Mouse (Mus musculus) heart, postnatal 36 days (tissue): ENCODE data around the gene Spx. TPM values are rescaled to one million over a fixed set of nuclear protein-coding genes. Genes with fewer than 3 reads are reported as not detected.

Experiments used
- DNase-seq, 2 experiments: peaks; one replicate each; pipeline ENCODE4 v3.0.0; 2021 to 2022
- intact Hi-C: fragments of 180-260 bp; cut with DNase I; formaldehyde crosslinking; loops from one replicate; pipeline ENCODE4 v1.15.1; 2025
- total RNA-seq, 2 experiments: library from RNA; stranded (reverse); gene quantifications; 2 replicates each; pipeline ENCODE4 v1.2.3; 2021

Spx gene
- total RNA-seq, 2 experiments from 2014 or later, result not detected

- no peak for DNase-seq
- intact Hi-C loops, result no loop called here
These were observed 1.4 kb downstream of the Spx start for GRCm38 (mm10) chr6:142414597-142414996.

DNA sequence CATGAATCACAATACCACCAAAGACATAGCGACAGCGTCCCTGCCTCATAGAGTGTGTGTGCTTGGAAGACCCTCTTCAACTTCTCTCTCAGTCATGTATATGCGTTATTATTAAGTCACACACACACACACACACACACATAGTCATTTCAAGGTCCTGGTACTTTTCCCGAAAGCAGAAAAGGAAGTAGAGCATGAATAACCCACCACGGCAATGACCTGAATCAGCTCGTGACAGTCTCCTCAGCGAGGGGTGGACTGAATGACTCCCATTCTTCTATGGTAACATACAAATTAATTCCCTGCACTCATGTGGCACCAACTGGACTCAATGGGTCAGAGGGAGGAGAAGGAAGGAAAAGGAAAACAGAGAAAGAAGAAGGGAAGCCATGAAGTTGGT lies 11.7 kb downstream of the Spx start:
- no peak for DNase-seq
- intact Hi-C loops, result no loop called here

GRCm38 (mm10) chr6:142429072-142429471 lies 15.8 kb downstream of the Spx start:
- intact Hi-C loops, result no loop called here

GRCm38 (mm10) chr6:142451381-142451780 lies 38.1 kb downstream of the Spx start:
- no peak for DNase-seq
- intact Hi-C loops, result no loop called here

More at GRCm38 (mm10) chr6:142429072-142429471, 15.8 kb downstream of the Spx start:
- DNase-seq, result no peak

DNA sequence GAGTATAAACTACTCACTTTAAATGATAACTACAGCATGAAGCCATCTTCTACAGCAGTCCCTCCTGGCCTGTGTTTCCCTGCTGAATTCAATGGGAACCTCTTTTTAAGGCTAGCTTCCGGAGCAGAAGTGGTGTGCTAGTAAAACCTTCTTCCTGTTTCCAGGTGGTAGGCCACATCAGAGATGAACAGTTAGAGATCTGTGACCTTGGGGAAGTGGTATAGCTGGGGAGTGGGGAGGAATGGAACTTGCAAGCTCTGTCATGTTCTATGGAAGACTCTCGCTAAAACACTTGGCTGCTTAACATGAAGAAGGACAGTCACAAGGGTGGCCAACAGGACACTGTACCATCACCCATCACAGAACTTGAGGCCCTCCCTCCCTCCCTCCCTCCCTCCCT lies 40.1 kb downstream of the Spx start:
- DNase-seq, result no peak
- intact Hi-C loops, result no loop called here

- no peak for DNase-seq
- intact Hi-C loops, result no loop called here
These were observed 42.2 kb downstream of the Spx start for GRCm38 (mm10) chr6:142455314-142455996.

GRCm38 (mm10) chr6:142458010-142458409 lies 44.8 kb downstream of the Spx start:
- intact Hi-C loops, result no loop called here
- no peak for DNase-seq

DNA sequence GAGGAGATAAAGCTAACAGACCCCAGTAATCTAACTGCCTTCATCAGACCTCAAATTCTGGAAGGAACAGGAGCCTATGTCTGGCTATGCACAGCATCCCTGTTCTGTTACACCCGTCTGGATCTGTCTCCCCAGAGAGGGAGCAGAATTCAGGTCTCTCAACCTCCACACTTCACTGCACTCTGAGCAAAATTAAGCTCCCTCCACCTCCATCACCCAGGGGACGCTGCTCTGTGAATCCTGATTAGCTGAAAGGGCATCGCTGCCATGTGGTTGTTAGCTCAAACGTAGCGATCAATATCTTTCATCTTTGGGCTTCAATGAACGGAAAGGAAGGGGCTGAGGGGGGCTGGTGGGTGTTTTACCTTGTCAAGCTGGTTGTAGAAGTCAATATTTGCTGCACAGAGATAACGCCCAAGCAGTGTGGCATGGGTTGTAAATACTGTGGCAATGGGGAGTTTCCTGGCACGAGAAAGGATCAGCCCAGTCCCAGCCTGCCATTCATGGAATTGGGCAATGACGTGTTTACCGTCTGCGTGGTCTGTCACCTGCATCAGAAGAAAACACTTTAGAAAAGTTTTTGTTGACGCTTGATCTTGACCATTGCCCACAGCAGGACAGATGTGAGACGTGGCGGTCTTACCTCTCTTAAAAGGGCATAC lies 45.9 kb downstream of the Spx start:
- intact Hi-C loops, result no loop called here
- DNase-seq, result no peak

- intact Hi-C loops, result no loop called here
- DNase-seq, result no peak
These were observed 49.0 kb downstream of the Spx start for GRCm38 (mm10) chr6:142462194-142462593.

Other genes starting within 250 kb of the Spx start
- not detected for gene Slco1a6, start 204.9 kb upstream of the Spx start, total RNA-seq
- not detected for gene Iapp, start 115.0 kb upstream of the Spx start, total RNA-seq
- gene Slco1a5, start 90.5 kb upstream of the Spx start, total RNA-seq, result not detected
- gene Pyroxd1, start 67.8 kb upstream of the Spx start, total RNA-seq, result 10 to 100 TPM in 1 of 2 experiments, 1 to 10 TPM in 1; 8.7 to 10.5 TPM
- gene Recql, start 26.4 kb upstream of the Spx start, total RNA-seq, result 1 to 10 TPM; 7.8 to 8.3 TPM
- gene Golt1b, start 26.2 kb upstream of the Spx start, total RNA-seq, result 10 to 100 TPM; 14.5 to 15.4 TPM
- gene Gys2, start 59.7 kb downstream of the Spx start, total RNA-seq, result under 1 TPM in 1 of 2 experiments, not detected in 1; 0.50 TPM
- 1,000 to 10,000 TPM; 2,735 to 2,880 TPM for gene Ldhb, start 94.5 kb downstream of the Spx start, total RNA-seq
- gene Kcnj8, start 158.2 kb downstream of the Spx start, total RNA-seq, result 10 to 100 TPM; 28.3 to 31.3 TPM